Mouse (Mus musculus): Measurements from ENCODE around the gene Ddx46. TPM values are rescaled to one million over a fixed set of nuclear protein-coding genes. Genes with fewer than 3 reads are reported as not detected.
"Not testable (repeated sequence)": the region's sequence is repeated elsewhere in the genome, so short reads cannot be mapped to it uniquely, and the experiment has no call there.

Gene Ddx46
- polyA plus RNA-seq, 1 experiment from 2014 or later: 29.6 TPM

GRCm38 (mm10) chr13:55650980-55651379 is 16.2 kb downstream of the Ddx46 start:
- Histone ChIP-seq H3K9me3 (no peaks in the 10 kb centered on the region), H3K4me3 (no peak overlapping the region), H3K4me1 (replicated peaks) (no peaks in the 10 kb centered on the region), H3K27ac (no peak overlapping the region), H3K9ac (no peak overlapping the region), H3K4me2 (no peak overlapping the region), H3K36me3 (peaks cover 100% of the 10 kb centered on the region), H3K27me3 (no peaks in the 10 kb centered on the region)
- ATAC-seq (ENCODE audit: low FRiP score): no peak
- 92% methylated on average over 6 of the region's 6 CpGs for WGBS

DNA sequence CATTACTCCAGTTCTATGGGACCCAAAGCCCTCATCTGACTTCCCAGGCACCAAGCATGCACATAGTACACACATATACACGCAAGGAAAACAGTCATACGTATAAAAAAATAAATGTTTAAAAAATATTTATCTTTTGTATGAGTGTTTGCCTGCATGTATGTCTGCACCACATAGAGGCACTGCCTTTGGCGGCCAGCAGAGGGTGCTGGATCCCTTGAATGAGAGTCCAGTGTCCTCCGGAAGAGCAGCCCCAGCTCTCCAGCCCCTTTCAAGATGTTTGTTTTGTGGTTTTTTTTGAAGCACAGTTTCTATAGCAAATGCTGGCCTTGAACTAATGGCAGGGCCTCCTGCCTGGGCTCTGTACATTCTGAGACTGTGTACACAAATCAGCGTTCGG is 33.7 kb downstream of the Ddx46 start:
- no peak overlapping the region for H3K9ac ChIP-seq
- H3K36me3 ChIP-seq: peaks cover 91% of the 10 kb centered on the region
- H3K27ac ChIP-seq: no peak overlapping the region
- H3K4me1 ChIP-seq (replicated peaks): no peaks in the 10 kb centered on the region
- WGBS: 85% methylated on average over 6 of the region's 6 CpGs
- H3K4me2 ChIP-seq: no peak overlapping the region
- H3K27me3 ChIP-seq: no peaks in the 10 kb centered on the region
- peaks cover 2% of the 10 kb centered on the region; the same call in 1 of the 2 replicates for H3K9me3 ChIP-seq
- H3K4me3 ChIP-seq: no peak overlapping the region
- no peak for ATAC-seq (ENCODE audit: low FRiP score)

GRCm38 (mm10) chr13:55672711-55673110 is 37.9 kb downstream of the Ddx46 start:
- peaks cover 2% of the 10 kb centered on the region; the same call in 1 of the 2 replicates for H3K9me3 ChIP-seq
- H3K4me2 ChIP-seq: no peak overlapping the region
- H3K9ac ChIP-seq: 0 out of 2 replicates have a peak overlapping the region, but pooled peaks have one; percentile 8
- no peaks in the 10 kb centered on the region for H3K27me3 ChIP-seq
- H3K36me3 ChIP-seq: peaks cover 89% of the 10 kb centered on the region
- H3K4me1 ChIP-seq (replicated peaks): no peaks in the 10 kb centered on the region
- no peak for ATAC-seq (ENCODE audit: low FRiP score)
- H3K27ac ChIP-seq: no peak overlapping the region
- no peak overlapping the region for H3K4me3 ChIP-seq
- 91% methylated on average over 6 of the region's 6 CpGs for WGBS

DNA sequence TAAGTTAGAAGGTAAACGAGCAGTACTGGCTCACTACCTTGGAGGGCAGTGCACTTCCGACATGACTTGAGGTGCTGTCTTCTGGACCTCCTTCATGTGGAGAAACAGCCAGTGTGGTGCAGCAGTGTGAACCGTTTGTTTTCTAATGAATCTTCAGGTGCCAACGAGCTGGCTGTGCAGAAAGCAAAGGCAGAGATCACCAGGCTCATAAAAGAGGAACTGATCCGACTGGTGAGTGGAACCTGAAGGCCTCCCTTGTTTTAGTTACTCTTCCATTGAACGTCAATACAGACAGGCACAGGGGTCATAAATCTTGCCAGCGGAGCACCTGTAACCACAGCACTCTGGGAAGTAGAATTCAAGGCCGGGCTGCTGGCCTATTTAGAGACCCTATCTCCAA is 42.5 kb downstream of the Ddx46 start:
- ATAC-seq (ENCODE audit: low FRiP score): no peak
- WGBS: 90% methylated on average over 8 of the region's 8 CpGs

GRCm38 (mm10) chr13:55682201-55682600 is 47.4 kb downstream of the Ddx46 start:
- Histone ChIP-seq H3K4me2 (no peak overlapping the region), H3K9me3 (no peaks in the 10 kb centered on the region), H3K36me3 (peaks cover 49% of the 10 kb centered on the region), H3K27ac (no peak overlapping the region), H3K4me3 (no peak overlapping the region), H3K4me1 (replicated peaks) (peaks cover 6% of the 10 kb centered on the region), H3K9ac (no peak overlapping the region), H3K27me3 (no peaks in the 10 kb centered on the region)
- WGBS: 90% methylated on average over 9 of the region's 9 CpGs
- no peak for ATAC-seq (ENCODE audit: low FRiP score)

More for the DNA sequence above, 42.5 kb downstream of the Ddx46 start:
- Histone ChIP-seq H3K27ac (no peak overlapping the region), H3K9ac (no peak overlapping the region), H3K9me3 (no peaks in the 10 kb centered on the region), H3K4me1 (replicated peaks) (no peaks in the 10 kb centered on the region), H3K27me3 (no peaks in the 10 kb centered on the region), H3K4me3 (no peak overlapping the region), H3K36me3 (peaks cover 91% of the 10 kb centered on the region), H3K4me2 (no peak overlapping the region)

DNA sequence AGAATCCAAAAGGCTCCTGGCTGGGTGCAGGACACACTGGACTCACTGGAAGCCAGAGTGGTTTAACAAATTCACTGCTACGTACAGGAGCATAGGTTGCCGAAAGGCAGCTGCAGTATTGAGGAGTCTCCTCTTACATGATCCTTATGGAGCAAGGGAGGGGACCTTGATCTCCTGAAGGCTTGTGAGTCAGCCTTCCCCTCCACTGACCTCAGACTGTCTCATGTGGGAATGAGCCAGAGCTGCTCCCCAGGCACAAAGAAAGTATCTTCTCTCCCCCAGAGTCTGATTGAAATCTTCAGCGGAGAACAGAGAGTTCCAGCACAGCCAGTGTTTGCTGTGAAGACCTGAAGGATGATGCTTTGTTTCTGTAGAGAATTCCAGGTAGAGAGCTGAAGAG is 48.8 kb downstream of the Ddx46 start:
- no peak overlapping the region for H3K27ac ChIP-seq
- H3K36me3 ChIP-seq: peaks cover 35% of the 10 kb centered on the region
- H3K9me3 ChIP-seq: no peaks in the 10 kb centered on the region
- peaks cover 17% of the 10 kb centered on the region for H3K4me1 ChIP-seq (replicated peaks)
- WGBS: 87% methylated on average over 3 of the region's 3 CpGs
- no peak overlapping the region for H3K9ac ChIP-seq
- no peak for ATAC-seq (ENCODE audit: low FRiP score)
- H3K4me3 ChIP-seq: no peak overlapping the region
- no peaks in the 10 kb centered on the region for H3K27me3 ChIP-seq
- H3K4me2 ChIP-seq: no peak overlapping the region

DNA sequence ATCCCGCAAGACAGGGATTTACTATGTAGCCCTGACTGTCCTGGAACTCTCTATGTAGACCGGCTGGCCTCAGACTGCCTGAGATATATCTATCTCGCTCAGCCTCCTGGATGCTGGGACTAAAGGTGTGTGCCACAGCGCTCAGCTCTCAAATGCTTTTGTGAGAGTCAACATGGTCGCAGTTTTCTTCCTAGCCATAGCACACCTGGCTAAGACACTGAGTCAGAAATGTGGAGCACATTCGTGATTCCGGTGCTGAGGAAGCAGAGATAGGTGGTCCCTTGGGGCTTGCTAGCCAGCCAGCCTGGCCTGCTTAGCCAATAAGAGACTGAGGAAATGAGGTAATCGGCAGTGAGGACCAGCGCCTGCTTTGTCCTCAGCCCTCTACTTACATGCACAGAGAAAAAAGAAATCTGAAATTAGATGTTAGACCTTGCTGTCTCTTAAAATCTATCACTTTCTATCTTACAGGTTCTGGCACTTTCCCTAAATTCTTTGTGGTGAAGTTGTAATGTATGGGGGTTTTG is 51.3 kb downstream of the Ddx46 start:
- Histone ChIP-seq H3K4me3 (no peak overlapping the region), H3K27ac (peak overlapping the region; percentile 77), H3K4me1 (replicated peaks) (peaks cover 17% of the 10 kb centered on the region), H3K36me3 (peaks cover 12% of the 10 kb centered on the region), H3K4me2 (no peak overlapping the region), H3K9me3 (no peaks in the 10 kb centered on the region), H3K9ac (peak overlapping the region; percentile 49; the same call in 1 of the 2 replicates), H3K27me3 (no peaks in the 10 kb centered on the region)
- ATAC-seq (ENCODE audit: low FRiP score): peak; percentile 79; the same call in 1 of the 2 replicates
- WGBS: 68% methylated on average over 9 of the region's 9 CpGs

GRCm38 (mm10) chr13:55687927-55688602 is 53.2 kb downstream of the Ddx46 start:
- H3K4me3 ChIP-seq: no peak overlapping the region
- ATAC-seq (ENCODE audit: low FRiP score): no peak
- H3K9me3 ChIP-seq: no peaks in the 10 kb centered on the region
- no peaks in the 10 kb centered on the region for H3K36me3 ChIP-seq
- H3K4me2 ChIP-seq: no peak overlapping the region
- no peaks in the 10 kb centered on the region for H3K27me3 ChIP-seq
- H3K27ac ChIP-seq: no peak overlapping the region
- H3K9ac ChIP-seq: no peak overlapping the region
- H3K4me1 ChIP-seq (replicated peaks): peaks cover 21% of the 10 kb centered on the region
- 12% methylated on average over 4 of the region's 4 CpGs for WGBS

GRCm38 (mm10) chr13:55692535-55693242 is 57.9 kb downstream of the Ddx46 start, which contains the start of gene B230219D22Rik:
Gene B230219D22Rik (plus strand): TSS chr13:55693124.
- H3K36me3 ChIP-seq: no peaks in the 10 kb centered on the region
- WGBS: 2% methylated on average over 49 of the region's 51 CpGs
- peaks cover 39% of the 10 kb centered on the region for H3K4me1 ChIP-seq (replicated peaks)
- peak within 1 kb of the TSS; percentile 85 for H3K4me2 ChIP-seq
- H3K27me3 ChIP-seq: no peaks in the 10 kb centered on the region
- peak within 1 kb of the TSS; percentile 97 for H3K4me3 ChIP-seq
- ATAC-seq (ENCODE audit: low FRiP score): peak; percentile 98
- peak within 1 kb of the TSS; percentile 99 for H3K27ac ChIP-seq
- H3K9ac ChIP-seq: peak within 1 kb of the TSS; percentile 100
- H3K9me3 ChIP-seq: no peaks in the 10 kb centered on the region

- Histone ChIP-seq H3K27me3 (no peaks in the 10 kb centered on the region), H3K9me3 (no peaks in the 10 kb centered on the region), H3K4me1 (replicated peaks) (peaks cover 33% of the 10 kb centered on the region), H3K27ac (peak overlapping the region; percentile 99), H3K9ac (peak overlapping the region; percentile 100), H3K4me3 (peak overlapping the region; percentile 97), H3K36me3 (peaks cover 2% of the 10 kb centered on the region; the same call in 1 of the 2 replicates), H3K4me2 (peak overlapping the region; percentile 85)
- under 1% methylated on average over 30 of the region's 70 CpGs for WGBS
- peak; percentile 87 for ATAC-seq (ENCODE audit: low FRiP score)
Measured at GRCm38 (mm10) chr13:55693243-55693721, 58.5 kb downstream of the Ddx46 start.

- peaks cover 33% of the 10 kb centered on the region for H3K4me1 ChIP-seq (replicated peaks)
- 23% methylated on average over 8 of the region's 8 CpGs for WGBS
- peak overlapping the region; percentile 85 for H3K4me2 ChIP-seq
- no peaks in the 10 kb centered on the region for H3K27me3 ChIP-seq
- no peaks in the 10 kb centered on the region for H3K9me3 ChIP-seq
- ATAC-seq (ENCODE audit: low FRiP score): no peak
- H3K36me3 ChIP-seq: peaks cover 10% of the 10 kb centered on the region
- no peak overlapping the region; the same call in 1 of the 2 replicates for H3K27ac ChIP-seq
- peak overlapping the region; percentile 100 for H3K9ac ChIP-seq
- peak overlapping the region; percentile 97 for H3K4me3 ChIP-seq
Measured at GRCm38 (mm10) chr13:55694110-55694509, 59.3 kb downstream of the Ddx46 start.

DNA sequence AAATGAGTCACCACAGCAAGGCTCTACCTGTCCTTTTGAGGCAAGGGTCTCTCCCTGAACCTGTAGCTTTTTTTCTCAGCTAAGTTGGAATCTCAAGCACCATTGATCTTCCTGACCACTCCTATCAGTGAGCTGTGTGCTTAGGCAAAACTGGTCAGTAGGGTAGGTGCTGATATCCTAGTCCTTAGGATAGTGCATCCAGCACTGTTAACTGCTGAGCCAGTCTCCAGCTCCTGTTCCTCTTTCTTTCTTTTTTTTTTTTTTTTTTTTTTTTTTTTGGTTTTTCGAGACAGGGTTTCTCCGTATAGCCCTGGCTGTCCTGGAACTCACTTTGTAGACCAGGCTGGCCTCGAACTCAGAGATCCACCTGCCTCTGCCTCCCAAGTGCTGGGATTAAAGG is 61.2 kb downstream of the Ddx46 start:
- H3K9me3 ChIP-seq; H3K4me3 ChIP-seq; H3K27me3 ChIP-seq; H3K4me2 ChIP-seq; H3K9ac ChIP-seq; H3K27ac ChIP-seq; ATAC-seq (ENCODE audit: low FRiP score): not testable (repeated sequence)
- H3K4me1 ChIP-seq (replicated peaks): peaks cover 33% of the 10 kb centered on the region
- WGBS: 100% methylated on average over 1 of the region's 3 CpGs
- H3K36me3 ChIP-seq: peaks cover 27% of the 10 kb centered on the region

Data from hindbrain, embryonic 13.5 days (tissue).